Mouse (Mus musculus): ENCODE data around the gene Gpr179. TPM values are rescaled to one million over a fixed set of nuclear protein-coding genes. Genes with fewer than 3 reads are reported as not detected.
"Not testable (repeated sequence)": the region's sequence is repeated elsewhere in the genome, so short reads cannot be mapped to it uniquely, and the experiment has no call there.

Gpr179 gene
- polyA plus RNA-seq, 1 experiment = 0.08 TPM

- Histone ChIP-seq H3K4me2 (ENCODE audit: low read depth) (no peak overlapping the region), H3K27me3 (ENCODE audit: control insufficient read depth, insufficient read depth, insufficient read length) (no peaks in the 10 kb centered on the region), H3K79me2 (ENCODE audit: control insufficient read depth, insufficient read depth) (no peaks in the 10 kb centered on the region), H3K4me3 (no peak overlapping the region), H3K36me3 (ENCODE audit: control insufficient read depth, insufficient read depth) (peaks cover 33% of the 10 kb centered on the region), H3ac (ENCODE audit: control insufficient read depth, insufficient read length) (no peak overlapping the region)
- TF ChIP-seq CEBPB (IDR thresholded peaks at IDR 0.05; ENCODE audit: insufficient read depth, poor library complexity, severe bottlenecking) (no peak), MYOD1 (IDR thresholded peaks at IDR 0.05; ENCODE audit: control insufficient read depth in 1 of 3, insufficient read length in 2 of 3, low read depth in 2 of 3) (no peak), E2F4 (IDR thresholded peaks at IDR 0.05; ENCODE audit: insufficient read depth) (no peak), REST (IDR thresholded peaks at IDR 0.05; ENCODE audit: insufficient read depth, insufficient read length) (no peak), POLR2A (IDR thresholded peaks at IDR 0.05; ENCODE audit: insufficient read length, low read depth) (no peak), POLR2AphosphoS2 (IDR thresholded peaks at IDR 0.05; ENCODE audit: insufficient read length, low read depth) (no peak)
Observed at GRCm38 (mm10) chr11:97330315-97330714, 21.6 kb downstream of the Gpr179 start.

GRCm38 (mm10) chr11:97328148-97328547, 23.7 kb downstream of the Gpr179 start:
- Histone ChIP-seq H3K79me2 (ENCODE audit: control insufficient read depth, insufficient read depth) (no peaks in the 10 kb centered on the region), H3K27me3 (ENCODE audit: control insufficient read depth, insufficient read depth, insufficient read length) (no peaks in the 10 kb centered on the region), H3ac (ENCODE audit: control insufficient read depth, insufficient read length) (no peak overlapping the region), H3K4me3 (no peak overlapping the region), H3K4me2 (ENCODE audit: low read depth) (no peak overlapping the region), H3K36me3 (ENCODE audit: control insufficient read depth, insufficient read depth) (peaks cover 44% of the 10 kb centered on the region)
- TF ChIP-seq MYOD1 (IDR thresholded peaks at IDR 0.05; ENCODE audit: control insufficient read depth in 1 of 3, insufficient read length in 2 of 3, low read depth in 2 of 3) (no peak), REST (IDR thresholded peaks at IDR 0.05; ENCODE audit: insufficient read depth, insufficient read length) (no peak), SRF (IDR thresholded peaks at IDR 0.05; ENCODE audit: control insufficient read depth, insufficient read length, low read depth) (no peak), CEBPB (IDR thresholded peaks at IDR 0.05; ENCODE audit: insufficient read depth, poor library complexity, severe bottlenecking) (no peak), MAX (IDR thresholded peaks at IDR 0.05; ENCODE audit: low read depth) (no peak), TCF3 (IDR thresholded peaks at IDR 0.05; ENCODE audit: insufficient read length, low read depth) (no peak), USF1 (IDR thresholded peaks at IDR 0.05; ENCODE audit: low read depth) (no peak), TCF12 (IDR thresholded peaks at IDR 0.05; ENCODE audit: insufficient read depth, poor library complexity, severe bottlenecking) (no peak), POLR2AphosphoS2 (IDR thresholded peaks at IDR 0.05; ENCODE audit: insufficient read length, low read depth) (no peak), E2F4 (IDR thresholded peaks at IDR 0.05; ENCODE audit: insufficient read depth) (no peak), POLR2A (IDR thresholded peaks at IDR 0.05; ENCODE audit: insufficient read length, low read depth) (no peak), MYOG (IDR thresholded peaks at IDR 0.05; ENCODE audit: control insufficient read depth in 1 of 3, insufficient read depth in 1 of 3, insufficient read length in 2 of 3, low read depth in 2 of 3) (no peak)

GRCm38 (mm10) chr11:97325224-97325623, 26.7 kb downstream of the Gpr179 start:
- TF ChIP-seq POLR2AphosphoS2 (IDR thresholded peaks at IDR 0.05; ENCODE audit: insufficient read length, low read depth) (no peak), TCF12 (IDR thresholded peaks at IDR 0.05; ENCODE audit: insufficient read depth, poor library complexity, severe bottlenecking) (no peak), MYOD1 (IDR thresholded peaks at IDR 0.05; ENCODE audit: control insufficient read depth in 1 of 3, insufficient read length in 2 of 3, low read depth in 2 of 3) (no peak), CEBPB (IDR thresholded peaks at IDR 0.05; ENCODE audit: insufficient read depth, poor library complexity, severe bottlenecking) (no peak), SRF (IDR thresholded peaks at IDR 0.05; ENCODE audit: control insufficient read depth, insufficient read length, low read depth) (no peak), POLR2A (IDR thresholded peaks at IDR 0.05; ENCODE audit: insufficient read length, low read depth) (no peak), REST (IDR thresholded peaks at IDR 0.05; ENCODE audit: insufficient read depth, insufficient read length) (no peak), USF1 (IDR thresholded peaks at IDR 0.05; ENCODE audit: low read depth) (no peak), TCF3 (IDR thresholded peaks at IDR 0.05; ENCODE audit: insufficient read length, low read depth) (no peak), E2F4 (IDR thresholded peaks at IDR 0.05; ENCODE audit: insufficient read depth) (no peak), MYOG (IDR thresholded peaks at IDR 0.05; ENCODE audit: control insufficient read depth in 1 of 3, insufficient read depth in 1 of 3, insufficient read length in 2 of 3, low read depth in 2 of 3) (no peak), MAX (IDR thresholded peaks at IDR 0.05; ENCODE audit: low read depth) (no peak)
- Histone ChIP-seq H3K36me3 (ENCODE audit: control insufficient read depth, insufficient read depth) (peaks cover 41% of the 10 kb centered on the region), H3K27me3 (ENCODE audit: control insufficient read depth, insufficient read depth, insufficient read length) (no peaks in the 10 kb centered on the region), H3K79me2 (ENCODE audit: control insufficient read depth, insufficient read depth) (no peaks in the 10 kb centered on the region), H3ac (ENCODE audit: control insufficient read depth, insufficient read length) (no peak overlapping the region), H3K4me3 (no peak overlapping the region), H3K4me2 (ENCODE audit: low read depth) (no peak overlapping the region)

GRCm38 (mm10) chr11:97321894-97322600, 29.8 kb downstream of the Gpr179 start:
- not testable (repeated sequence) for H3K4me3 ChIP-seq; H3ac ChIP-seq (ENCODE audit: control insufficient read depth, insufficient read length); H3K79me2 ChIP-seq (ENCODE audit: control insufficient read depth, insufficient read depth); H3K27me3 ChIP-seq (ENCODE audit: control insufficient read depth, insufficient read depth, insufficient read length); H3K4me2 ChIP-seq (ENCODE audit: low read depth)
- H3K36me3 ChIP-seq (ENCODE audit: control insufficient read depth, insufficient read depth) = peaks cover 28% of the 10 kb centered on the region

GRCm38 (mm10) chr11:97321197-97321596, 30.7 kb downstream of the Gpr179 start:
- peaks cover 21% of the 10 kb centered on the region for H3K36me3 ChIP-seq (ENCODE audit: control insufficient read depth, insufficient read depth)
- H3K4me3 ChIP-seq = no peak overlapping the region
- H3K79me2 ChIP-seq (ENCODE audit: control insufficient read depth, insufficient read depth) = peaks cover 11% of the 10 kb centered on the region
- TF ChIP-seq SRF (IDR thresholded peaks at IDR 0.05; ENCODE audit: control insufficient read depth, insufficient read length, low read depth) = no peak
- no peak for TF ChIP-seq TCF3 (IDR thresholded peaks at IDR 0.05; ENCODE audit: insufficient read length, low read depth)
- no peak for TF ChIP-seq POLR2AphosphoS2 (IDR thresholded peaks at IDR 0.05; ENCODE audit: insufficient read length, low read depth)
- no peak for TF ChIP-seq TCF12 (IDR thresholded peaks at IDR 0.05; ENCODE audit: insufficient read depth, poor library complexity, severe bottlenecking)
- no peak for TF ChIP-seq POLR2A (IDR thresholded peaks at IDR 0.05; ENCODE audit: insufficient read length, low read depth)
- no peak for TF ChIP-seq MYOD1 (IDR thresholded peaks at IDR 0.05; ENCODE audit: control insufficient read depth in 1 of 3, insufficient read length in 2 of 3, low read depth in 2 of 3)
- TF ChIP-seq REST (IDR thresholded peaks at IDR 0.05; ENCODE audit: insufficient read depth, insufficient read length) = no peak
- TF ChIP-seq USF1 (IDR thresholded peaks at IDR 0.05; ENCODE audit: low read depth) = no peak
- TF ChIP-seq CEBPB (IDR thresholded peaks at IDR 0.05; ENCODE audit: insufficient read depth, poor library complexity, severe bottlenecking) = no peak
- no peak for TF ChIP-seq MAX (IDR thresholded peaks at IDR 0.05; ENCODE audit: low read depth)
- TF ChIP-seq MYOG (IDR thresholded peaks at IDR 0.05; ENCODE audit: control insufficient read depth in 1 of 3, insufficient read depth in 1 of 3, insufficient read length in 2 of 3, low read depth in 2 of 3) = no peak
- no peak for TF ChIP-seq E2F4 (IDR thresholded peaks at IDR 0.05; ENCODE audit: insufficient read depth)
- no peak overlapping the region for H3K4me2 ChIP-seq (ENCODE audit: low read depth)
- no peaks in the 10 kb centered on the region for H3K27me3 ChIP-seq (ENCODE audit: control insufficient read depth, insufficient read depth, insufficient read length)
- H3ac ChIP-seq (ENCODE audit: control insufficient read depth, insufficient read length) = no peak overlapping the region

All from myocyte (in vitro differentiated cells).